Mouse (Mus musculus): ENCODE results near the gene Lhfpl5. TPM values are rescaled to one million over a fixed set of nuclear protein-coding genes. Genes with fewer than 3 reads are reported as not detected.

Gene Lhfpl5
- polyA plus RNA-seq, 1 experiment from 2014 or later: 1.5 TPM

- Histone ChIP-seq H3K4me1 (replicated peaks; ENCODE audit: control insufficient read depth, insufficient read depth, low read length) (no peaks in the 10 kb centered on the region), H3K9ac (ENCODE audit: low read length) (no peak overlapping the region), H3K27me3 (ENCODE audit: control insufficient read depth, insufficient read depth, low read length) (no peaks in the 10 kb centered on the region), H3K27ac (ENCODE audit: low read depth, low read length) (no peak overlapping the region), H3K9me3 (ENCODE audit: control insufficient read depth, low read length) (no peaks in the 10 kb centered on the region), H3K4me2 (ENCODE audit: low read depth, low read length, severe bottlenecking) (no peak overlapping the region), H3K36me3 (ENCODE audit: control insufficient read depth, insufficient read depth, low read length) (peaks cover 12% of the 10 kb centered on the region), H3K4me3 (ENCODE audit: low read depth, low read length) (no peak overlapping the region)
- no peak for ATAC-seq (replicated peaks; ENCODE audit: low FRiP score)
- DNase-seq (ENCODE audit: low spot score): no peak
- WGBS: 88% methylated on average over 3 of the region's 3 CpGs
Observed at GRCm38 (mm10) chr17:28586509-28586908, 11.1 kb downstream of the Lhfpl5 start.

DNA sequence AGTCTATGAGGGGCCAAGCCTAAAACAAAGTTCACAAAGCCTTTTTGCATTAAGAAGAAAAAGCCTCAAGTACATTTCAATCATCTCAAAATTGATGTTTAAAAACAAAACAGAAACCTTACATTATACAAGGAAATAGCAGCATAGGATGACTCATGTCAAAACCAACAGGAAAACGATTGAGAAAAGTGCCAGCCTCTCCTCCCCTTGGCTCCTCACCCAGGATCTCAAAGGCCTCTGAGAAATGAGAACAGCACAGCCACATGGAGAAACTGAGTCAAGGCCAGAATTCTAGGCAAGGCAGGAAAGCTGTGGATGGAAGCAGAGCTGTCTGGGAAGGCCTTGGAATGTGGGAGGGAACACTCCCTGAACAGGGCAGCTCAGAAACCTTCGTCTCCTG lies 13.2 kb downstream of the Lhfpl5 start:
- ATAC-seq (replicated peaks; ENCODE audit: low FRiP score): no peak
- Histone ChIP-seq H3K4me1 (replicated peaks; ENCODE audit: control insufficient read depth, insufficient read depth, low read length) (no peaks in the 10 kb centered on the region), H3K9ac (ENCODE audit: low read length) (no peak overlapping the region), H3K27ac (ENCODE audit: low read depth, low read length) (no peak overlapping the region), H3K36me3 (ENCODE audit: control insufficient read depth, insufficient read depth, low read length) (peaks cover 19% of the 10 kb centered on the region), H3K4me2 (ENCODE audit: low read depth, low read length, severe bottlenecking) (no peak overlapping the region), H3K9me3 (ENCODE audit: control insufficient read depth, low read length) (no peaks in the 10 kb centered on the region), H3K4me3 (ENCODE audit: low read depth, low read length) (no peak overlapping the region), H3K27me3 (ENCODE audit: control insufficient read depth, insufficient read depth, low read length) (no peaks in the 10 kb centered on the region)
- WGBS: 81% methylated on average over 2 of the region's 2 CpGs
- no peak for DNase-seq (ENCODE audit: low spot score)

GRCm38 (mm10) chr17:28590596-28590995 lies 15.2 kb downstream of the Lhfpl5 start:
- Histone ChIP-seq H3K27ac (ENCODE audit: low read depth, low read length) (no peak overlapping the region), H3K9me3 (ENCODE audit: control insufficient read depth, low read length) (no peaks in the 10 kb centered on the region), H3K4me1 (replicated peaks; ENCODE audit: control insufficient read depth, insufficient read depth, low read length) (no peaks in the 10 kb centered on the region), H3K4me2 (ENCODE audit: low read depth, low read length, severe bottlenecking) (no peak overlapping the region), H3K4me3 (ENCODE audit: low read depth, low read length) (no peak overlapping the region), H3K9ac (ENCODE audit: low read length) (no peak overlapping the region), H3K36me3 (ENCODE audit: control insufficient read depth, insufficient read depth, low read length) (peaks cover 22% of the 10 kb centered on the region), H3K27me3 (ENCODE audit: control insufficient read depth, insufficient read depth, low read length) (no peaks in the 10 kb centered on the region)
- no peak for ATAC-seq (replicated peaks; ENCODE audit: low FRiP score)
- WGBS: 94% methylated on average over 3 of the region's 3 CpGs
- no peak for DNase-seq (ENCODE audit: low spot score)

DNA sequence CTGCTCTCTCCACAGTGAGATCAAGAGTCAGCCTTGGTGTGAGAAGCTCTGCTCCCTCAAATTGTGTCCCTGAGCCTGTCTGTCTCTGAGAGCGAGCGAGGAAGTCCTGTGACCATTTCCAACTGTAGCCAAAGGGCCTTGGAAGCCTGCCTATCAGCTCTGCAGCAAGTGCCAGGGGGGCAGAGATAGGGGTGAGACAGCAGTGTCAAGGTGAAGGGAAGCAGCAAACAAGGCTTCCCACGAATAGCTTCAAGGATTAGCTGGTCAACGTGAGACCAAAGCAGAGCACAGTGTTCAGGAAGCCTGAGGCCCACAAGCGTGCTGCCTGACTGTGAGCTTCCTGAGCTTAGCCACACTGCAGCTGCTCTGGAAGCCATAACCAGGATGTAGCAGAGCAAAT lies 16.0 kb downstream of the Lhfpl5 start:
- WGBS: 96% methylated on average over 5 of the region's 5 CpGs
- H3K9ac ChIP-seq (ENCODE audit: low read length): no peak overlapping the region
- H3K36me3 ChIP-seq (ENCODE audit: control insufficient read depth, insufficient read depth, low read length): peaks cover 22% of the 10 kb centered on the region
- no peaks in the 10 kb centered on the region for H3K4me1 ChIP-seq (replicated peaks; ENCODE audit: control insufficient read depth, insufficient read depth, low read length)
- H3K9me3 ChIP-seq (ENCODE audit: control insufficient read depth, low read length): no peaks in the 10 kb centered on the region
- ATAC-seq (replicated peaks; ENCODE audit: low FRiP score): no peak
- H3K27ac ChIP-seq (ENCODE audit: low read depth, low read length): no peak overlapping the region
- H3K4me3 ChIP-seq (ENCODE audit: low read depth, low read length): no peak overlapping the region
- H3K27me3 ChIP-seq (ENCODE audit: control insufficient read depth, insufficient read depth, low read length): no peaks in the 10 kb centered on the region
- no peak for DNase-seq (ENCODE audit: low spot score)
- H3K4me2 ChIP-seq (ENCODE audit: low read depth, low read length, severe bottlenecking): no peak overlapping the region

- Histone ChIP-seq H3K4me3 (ENCODE audit: low read depth, low read length) (no peak overlapping the region), H3K9me3 (ENCODE audit: control insufficient read depth, low read length) (no peaks in the 10 kb centered on the region), H3K27ac (ENCODE audit: low read depth, low read length) (no peak overlapping the region), H3K4me1 (replicated peaks; ENCODE audit: control insufficient read depth, insufficient read depth, low read length) (no peaks in the 10 kb centered on the region), H3K36me3 (ENCODE audit: control insufficient read depth, insufficient read depth, low read length) (peaks cover 27% of the 10 kb centered on the region), H3K27me3 (ENCODE audit: control insufficient read depth, insufficient read depth, low read length) (no peaks in the 10 kb centered on the region), H3K4me2 (ENCODE audit: low read depth, low read length, severe bottlenecking) (no peak overlapping the region), H3K9ac (ENCODE audit: low read length) (no peak overlapping the region)
- no peak for ATAC-seq (replicated peaks; ENCODE audit: low FRiP score)
- WGBS: 27% methylated on average over 4 of the region's 4 CpGs
- DNase-seq (ENCODE audit: low spot score): peak; percentile 89
Observed at GRCm38 (mm10) chr17:28592998-28593397, 17.6 kb downstream of the Lhfpl5 start.

DNA sequence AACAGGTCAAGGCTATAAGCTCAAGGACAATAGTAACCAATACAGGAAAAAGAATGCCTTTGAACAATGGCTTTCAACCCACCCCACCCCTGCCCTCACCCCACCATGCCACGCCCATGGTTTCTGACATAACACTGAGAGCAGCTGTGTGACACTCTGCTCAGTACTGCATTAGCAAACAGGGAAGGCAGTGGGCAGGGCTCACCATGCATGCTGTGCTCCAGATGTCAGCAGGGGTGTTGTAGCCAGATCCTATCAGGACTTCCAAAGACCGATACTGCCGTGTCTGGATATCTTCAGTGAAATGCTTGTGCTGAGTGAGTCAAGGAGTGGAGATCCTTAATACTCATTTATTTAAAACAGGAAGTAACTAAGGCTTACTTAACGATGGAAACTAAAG lies 18.5 kb downstream of the Lhfpl5 start:
- H3K27ac ChIP-seq (ENCODE audit: low read depth, low read length): no peak overlapping the region
- H3K36me3 ChIP-seq (ENCODE audit: control insufficient read depth, insufficient read depth, low read length): peaks cover 22% of the 10 kb centered on the region
- no peak for DNase-seq (ENCODE audit: low spot score)
- no peak overlapping the region for H3K9ac ChIP-seq (ENCODE audit: low read length)
- H3K27me3 ChIP-seq (ENCODE audit: control insufficient read depth, insufficient read depth, low read length): no peaks in the 10 kb centered on the region
- no peaks in the 10 kb centered on the region for H3K4me1 ChIP-seq (replicated peaks; ENCODE audit: control insufficient read depth, insufficient read depth, low read length)
- no peak for ATAC-seq (replicated peaks; ENCODE audit: low FRiP score)
- 85% methylated on average over 4 of the region's 4 CpGs for WGBS
- H3K4me3 ChIP-seq (ENCODE audit: low read depth, low read length): no peak overlapping the region
- no peaks in the 10 kb centered on the region for H3K9me3 ChIP-seq (ENCODE audit: control insufficient read depth, low read length)
- H3K4me2 ChIP-seq (ENCODE audit: low read depth, low read length, severe bottlenecking): no peak overlapping the region

DNA sequence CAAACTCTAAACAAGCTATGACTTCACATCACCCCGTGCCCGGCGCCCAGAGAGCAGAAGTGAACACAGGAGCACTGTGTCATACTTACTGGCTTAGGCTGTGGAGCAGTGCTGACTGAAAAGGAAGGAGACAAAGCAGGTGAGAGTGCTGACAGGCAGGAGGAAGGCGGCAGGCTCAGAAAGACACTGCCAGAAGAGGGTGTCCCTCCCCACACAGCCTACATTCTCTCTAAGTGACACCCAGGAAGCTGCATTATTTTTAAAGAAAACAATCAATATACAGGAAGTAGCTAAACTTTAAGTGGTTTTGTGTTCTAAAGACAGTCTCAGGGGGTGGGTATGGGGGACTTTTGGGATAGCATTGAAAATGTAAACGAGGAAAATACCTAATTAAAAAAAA lies 25.3 kb downstream of the Lhfpl5 start:
- Histone ChIP-seq H3K27me3 (ENCODE audit: control insufficient read depth, insufficient read depth, low read length) (no peaks in the 10 kb centered on the region), H3K4me2 (ENCODE audit: low read depth, low read length, severe bottlenecking) (no peak overlapping the region), H3K27ac (ENCODE audit: low read depth, low read length) (no peak overlapping the region), H3K9me3 (ENCODE audit: control insufficient read depth, low read length) (no peaks in the 10 kb centered on the region), H3K9ac (ENCODE audit: low read length) (no peak overlapping the region), H3K4me3 (ENCODE audit: low read depth, low read length) (no peak overlapping the region), H3K36me3 (ENCODE audit: control insufficient read depth, insufficient read depth, low read length) (peaks cover 23% of the 10 kb centered on the region), H3K4me1 (replicated peaks; ENCODE audit: control insufficient read depth, insufficient read depth, low read length) (no peaks in the 10 kb centered on the region)
- 87% methylated on average over 5 of the region's 5 CpGs for WGBS
- DNase-seq (ENCODE audit: low spot score) (no peak), ATAC-seq (replicated peaks; ENCODE audit: low FRiP score) (no peak)

DNA sequence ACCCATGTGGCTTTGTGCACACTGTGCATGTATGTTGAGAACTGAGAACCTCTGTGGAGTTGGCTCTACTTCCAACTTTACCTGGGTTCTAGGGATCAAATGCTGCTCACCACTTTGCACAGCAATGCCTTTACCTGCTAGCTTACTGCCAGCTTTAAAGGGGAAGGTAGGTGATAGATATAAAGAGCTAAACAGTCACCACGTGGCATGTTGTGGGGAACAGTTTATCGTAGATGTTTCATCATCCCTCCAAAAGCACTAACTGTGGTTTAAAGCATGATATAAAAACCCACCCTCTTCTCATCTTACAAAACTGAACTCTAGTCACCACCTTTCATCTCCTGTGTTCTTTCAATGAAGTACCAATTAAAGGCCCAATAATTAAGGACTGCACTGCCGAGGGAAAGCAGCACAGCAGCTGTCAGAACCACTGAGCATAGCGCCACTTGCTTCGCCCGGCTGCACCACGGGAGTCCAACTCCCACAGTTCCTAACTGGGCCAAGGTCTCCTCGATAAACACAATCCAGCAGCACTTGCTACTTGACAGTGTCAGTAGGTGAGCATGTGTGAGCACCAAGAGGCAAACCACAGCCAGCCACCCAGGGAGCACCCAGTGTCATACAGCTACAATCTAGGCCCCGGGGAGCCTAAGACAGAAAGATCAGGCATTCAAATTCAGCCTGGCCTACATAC lies 26.3 kb downstream of the Lhfpl5 start:
- Histone ChIP-seq H3K27me3 (ENCODE audit: control insufficient read depth, insufficient read depth, low read length) (no peaks in the 10 kb centered on the region), H3K4me2 (ENCODE audit: low read depth, low read length, severe bottlenecking) (no peak overlapping the region), H3K9ac (ENCODE audit: low read length) (no peak overlapping the region), H3K36me3 (ENCODE audit: control insufficient read depth, insufficient read depth, low read length) (peaks cover 27% of the 10 kb centered on the region), H3K27ac (ENCODE audit: low read depth, low read length) (no peak overlapping the region), H3K4me1 (replicated peaks; ENCODE audit: control insufficient read depth, insufficient read depth, low read length) (no peaks in the 10 kb centered on the region), H3K4me3 (ENCODE audit: low read depth, low read length) (no peak overlapping the region), H3K9me3 (ENCODE audit: control insufficient read depth, low read length) (no peaks in the 10 kb centered on the region)
- 87% methylated on average over 9 of the region's 9 CpGs for WGBS
- ATAC-seq (replicated peaks; ENCODE audit: low FRiP score): no peak
- DNase-seq (ENCODE audit: low spot score): no peak

DNA sequence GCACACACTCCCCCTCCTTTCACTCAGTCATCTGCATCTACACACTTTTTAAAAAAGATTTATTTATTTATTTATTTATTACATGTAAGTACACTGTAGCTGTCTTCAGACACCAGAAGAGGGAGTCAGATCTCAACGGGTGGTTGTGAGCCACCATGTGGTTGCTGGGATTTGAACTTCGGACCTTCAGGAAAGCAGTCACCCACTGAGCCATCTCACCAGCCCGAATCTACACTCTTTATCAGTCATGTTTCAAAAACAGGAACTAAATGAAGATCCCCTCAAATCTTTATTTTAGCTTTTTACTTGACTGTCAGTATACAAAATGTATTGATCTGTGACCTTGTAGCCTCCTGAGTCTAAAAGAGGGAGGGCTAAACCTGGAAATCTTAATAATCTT lies 34.1 kb downstream of the Lhfpl5 start:
- H3K9ac ChIP-seq (ENCODE audit: low read length): no peak overlapping the region
- no peak overlapping the region for H3K4me2 ChIP-seq (ENCODE audit: low read depth, low read length, severe bottlenecking)
- no peaks in the 10 kb centered on the region for H3K27me3 ChIP-seq (ENCODE audit: control insufficient read depth, insufficient read depth, low read length)
- no peaks in the 10 kb centered on the region for H3K4me1 ChIP-seq (replicated peaks; ENCODE audit: control insufficient read depth, insufficient read depth, low read length)
- no peak overlapping the region for H3K4me3 ChIP-seq (ENCODE audit: low read depth, low read length)
- DNase-seq (ENCODE audit: low spot score): no peak
- H3K36me3 ChIP-seq (ENCODE audit: control insufficient read depth, insufficient read depth, low read length): peaks cover 9% of the 10 kb centered on the region; the same call in 1 of the 2 replicates
- WGBS: 87% methylated on average over 3 of the region's 3 CpGs
- H3K27ac ChIP-seq (ENCODE audit: low read depth, low read length): no peak overlapping the region
- no peaks in the 10 kb centered on the region for H3K9me3 ChIP-seq (ENCODE audit: control insufficient read depth, low read length)
- no peak for ATAC-seq (replicated peaks; ENCODE audit: low FRiP score)
